Mouse (Mus musculus): Measurements from ENCODE around the gene Hmgn2.

- no peak for TF ChIP-seq ZC3H11A (IDR thresholded peaks at IDR 0.05; ENCODE audit: borderline replicate concordance, low read depth, low read length)
- no peak for TF ChIP-seq CHD2 (IDR thresholded peaks at IDR 0.05; ENCODE audit: low read depth, low read length)
- no peak for TF ChIP-seq MAFK (IDR thresholded peaks at IDR 0.05; ENCODE audit: insufficient read depth, low read depth, low read length)
- no peak for TF ChIP-seq ZNF384 (IDR thresholded peaks at IDR 0.05; ENCODE audit: low read depth, low read length)
- no peak for TF ChIP-seq HCFC1 (IDR thresholded peaks at IDR 0.05; ENCODE audit: borderline replicate concordance, insufficient read depth, low read length)
Measured at GRCm38 (mm10) chr4:133978021-133978711, 9.7 kb upstream of the Hmgn2 start.
